Mouse (Mus musculus): ENCODE data around the gene Tpx2. TPM values are rescaled to one million over a fixed set of nuclear protein-coding genes. Genes with fewer than 3 reads are reported as not detected.

The Tpx2 gene
- total RNA-seq (2021) = 1 to 10 TPM; 2.5 to 3.0 TPM
- long read RNA-seq, experiment 1, full-length matches to known transcripts = 5 of 6 reads
- long read RNA-seq, experiment 1, partial matches to known transcripts = 0 of 6 reads
- long read RNA-seq, experiment 1, other reads (novel, unspliced or antisense) = 1 of 6 reads
- long read RNA-seq, experiment 2, partial matches to known transcripts = 0 of 1 reads
- long read RNA-seq, experiment 2, other reads (novel, unspliced or antisense) = 0 of 1 reads

- intact Hi-C loops (cut with DNase I) = no loop called here
- peak; percentile 40 for TF ChIP-seq CTCF (IDR thresholded peaks at IDR 0.05)
- DNase-seq (ENCODE audit: extremely low spot score in 1 of 2, low spot score in 2 of 2) = peak; percentile 97
- Histone ChIP-seq H3K4me3 (peak within 1 kb of the TSS; percentile 65), H3K27ac (peak within 1 kb of the TSS; percentile 58; the same call in 1 of the 2 replicates)
Observed at GRCm38 (mm10) chr2:152847815-152848302, at the start of gene Tpx2. Gene Tpx2 (plus strand): TSS chr2:152847964.

GRCm38 (mm10) chr2:152799954-152800761, 47.6 kb upstream of the Tpx2 start:
- intact Hi-C loops (cut with DNase I) = no loop called here
- no peak overlapping the region for H3K27ac ChIP-seq

GRCm38 (mm10) chr2:152800762-152801113, 47.0 kb upstream of the Tpx2 start:
- intact Hi-C loops (cut with DNase I) = no loop called here
- H3K4me3 ChIP-seq = no peak overlapping the region
- DNase-seq (ENCODE audit: extremely low spot score in 1 of 2, low spot score in 2 of 2) = no peak
- TF ChIP-seq CTCF (IDR thresholded peaks at IDR 0.05) = no peak
- H3K27ac ChIP-seq = no peak overlapping the region

More at GRCm38 (mm10) chr2:152799954-152800761, 47.6 kb upstream of the Tpx2 start:
- no peak overlapping the region for H3K4me3 ChIP-seq
- no peak for DNase-seq (ENCODE audit: extremely low spot score in 1 of 2, low spot score in 2 of 2)
- TF ChIP-seq CTCF (IDR thresholded peaks at IDR 0.05) = no peak

- H3K4me3 ChIP-seq = no peak overlapping the region
- DNase-seq (ENCODE audit: extremely low spot score in 1 of 2, low spot score in 2 of 2) = no peak
- intact Hi-C loops (cut with DNase I) = no loop called here
- no peak overlapping the region for H3K27ac ChIP-seq
- TF ChIP-seq CTCF (IDR thresholded peaks at IDR 0.05) = no peak
Observed at GRCm38 (mm10) chr2:152802303-152802702, 45.5 kb upstream of the Tpx2 start.

GRCm38 (mm10) chr2:152803081-152803480, 44.7 kb upstream of the Tpx2 start:
- Histone ChIP-seq H3K4me3 (no peak overlapping the region), H3K27ac (no peak overlapping the region)
- intact Hi-C loops (cut with DNase I) = no loop called here
- no peak for DNase-seq (ENCODE audit: extremely low spot score in 1 of 2, low spot score in 2 of 2)
- no peak for TF ChIP-seq CTCF (IDR thresholded peaks at IDR 0.05)

GRCm38 (mm10) chr2:152804408-152805110, 43.2 kb upstream of the Tpx2 start:
- peak overlapping the region; percentile 21 for H3K27ac ChIP-seq
- intact Hi-C loops (cut with DNase I) = no loop called here

GRCm38 (mm10) chr2:152805111-152805490, 42.7 kb upstream of the Tpx2 start:
- no peak for DNase-seq (ENCODE audit: extremely low spot score in 1 of 2, low spot score in 2 of 2)
- Histone ChIP-seq H3K4me3 (no peak overlapping the region), H3K27ac (peak overlapping the region; percentile 2; the same call in 1 of the 2 replicates)
- intact Hi-C loops (cut with DNase I) = no loop called here
- TF ChIP-seq CTCF (IDR thresholded peaks at IDR 0.05) = no peak

More at GRCm38 (mm10) chr2:152804408-152805110, 43.2 kb upstream of the Tpx2 start:
- no peak for DNase-seq (ENCODE audit: extremely low spot score in 1 of 2, low spot score in 2 of 2)
- TF ChIP-seq CTCF (IDR thresholded peaks at IDR 0.05) = no peak
- H3K4me3 ChIP-seq = no peak overlapping the region

- intact Hi-C loops (cut with DNase I) = no loop called here
- no peak for DNase-seq (ENCODE audit: extremely low spot score in 1 of 2, low spot score in 2 of 2)
- H3K27ac ChIP-seq = peak overlapping the region; percentile 16; the same call in 1 of the 2 replicates
- no peak overlapping the region for H3K4me3 ChIP-seq
- TF ChIP-seq CTCF (IDR thresholded peaks at IDR 0.05) = no peak
Observed at GRCm38 (mm10) chr2:152806037-152806436, 41.7 kb upstream of the Tpx2 start.

- no peak for TF ChIP-seq CTCF (IDR thresholded peaks at IDR 0.05)
- DNase-seq (ENCODE audit: extremely low spot score in 1 of 2, low spot score in 2 of 2) = no peak
- H3K4me3 ChIP-seq = no peak overlapping the region
- H3K27ac ChIP-seq = 0 out of 2 replicates have a peak overlapping the region, but pooled peaks have one; percentile 19
- intact Hi-C loops (cut with DNase I) = no loop called here
Observed at GRCm38 (mm10) chr2:152808178-152808577, 39.6 kb upstream of the Tpx2 start.

- DNase-seq (ENCODE audit: extremely low spot score in 1 of 2, low spot score in 2 of 2) = no peak
- H3K27ac ChIP-seq = peak overlapping the region; percentile 67
- TF ChIP-seq CTCF (IDR thresholded peaks at IDR 0.05) = no peak
- H3K4me3 ChIP-seq = no peak overlapping the region
- intact Hi-C loops (cut with DNase I) = no loop called here
Observed at GRCm38 (mm10) chr2:152810158-152810941, 37.4 kb upstream of the Tpx2 start.
